Mouse (Mus musculus): ENCODE measurements around the gene Spon2.
A peak's percentile ranks its signal among the peaks of the same experiment; 100 is the strongest.

GRCm38 (mm10) chr5:33247387-33247786 is 29.1 kb upstream of the Spon2 start:
- TF ChIP-seq CTCF (conservative IDR thresholded peaks at IDR 0.05; ENCODE audit: insufficient read depth, insufficient read length, low read depth, low read length) (peak; percentile 44; the same call in 1 of the 2 replicates), POLR2A (IDR thresholded peaks at IDR 0.05; ENCODE audit: low read depth, low read length) (no peak)

Data from kidney, adult 2 months (tissue).